In genomic region chr10:109769092-109769491, GRCm38 (mm10) we compare ENCODE assay signal across 27 mouse cellular contexts.
A peak's percentile ranks its signal among the peaks of the same experiment; 100 is the strongest.
DNase-seq lines count a peak whose midpoint lies in the region; ATAC-seq and TF ChIP-seq lines count a peak whose summit lies in the region.
"Had no signal": no experiment of that assay in that cellular context is flagged by ENCODE, and none has a peak within 500 bp of the region (broad histone marks: within the 10 kb centered on the region; RNA-seq: fewer than 3 reads in every experiment).

No protein-coding gene starts in this region.

- H3K9ac ChIP-seq in liver, embryonic 12.5 days = no peak overlapping the region
- H3K9ac ChIP-seq: embryonic facial prominence, embryonic 13.5 days; forebrain, embryonic 12.5 days; forebrain, embryonic 15.5 days; heart, embryonic 13.5 days; hindbrain, embryonic 14.5 days had no signal

- no peaks in the 10 kb centered on the region for H3K27me3 ChIP-seq in liver, embryonic 12.5 days (replicated peaks)
- H3K27me3 ChIP-seq: embryonic facial prominence, embryonic 13.5 days; forebrain, embryonic 12.5 days; forebrain, embryonic 15.5 days; heart, embryonic 13.5 days had no signal

- WGBS in liver, embryonic 12.5 days (ENCODE audit: insufficient replicate concordance) = 83% methylated on average over 8 of the region's 8 CpGs

- intact Hi-C loops in left cerebral cortex, adult 2 months (cut with DNase I) = no loop called here

- H3K36me3 ChIP-seq in liver, embryonic 12.5 days = no peaks in the 10 kb centered on the region
- H3K36me3 ChIP-seq: embryonic facial prominence, embryonic 10.5 days; embryonic facial prominence, embryonic 13.5 days; forebrain, embryonic 12.5 days; forebrain, embryonic 15.5 days; heart, embryonic 10.5 days; heart, embryonic 13.5 days had no signal

- no peaks in the 10 kb centered on the region for H3K4me1 ChIP-seq in liver, embryonic 12.5 days
- H3K4me1 ChIP-seq: embryonic facial prominence, embryonic 10.5 days; embryonic facial prominence, embryonic 13.5 days; forebrain, embryonic 12.5 days; forebrain, embryonic 15.5 days; heart, embryonic 10.5 days; heart, embryonic 13.5 days had no signal

- H3K9me3 ChIP-seq in liver, embryonic 12.5 days (replicated peaks) = no peaks in the 10 kb centered on the region
- H3K9me3 ChIP-seq: embryonic facial prominence, embryonic 10.5 days; embryonic facial prominence, embryonic 13.5 days; forebrain, embryonic 12.5 days; forebrain, embryonic 15.5 days; heart, embryonic 10.5 days; heart, embryonic 13.5 days had no signal

- DNase-seq in left cerebral cortex, adult 2 months (ENCODE audit: extremely low spot score in 1 of 2, low spot score in 2 of 2) = no peak
- DNase-seq in left cerebral cortex, adult 8-10 months (ENCODE audit: low spot score in 2 of 2) = no peak
- DNase-seq in right cerebral cortex, postnatal 10 days (ENCODE audit: low spot score in 2 of 2) = peak; percentile 47 to 57
- DNase-seq in right cerebral cortex, adult 2 months (ENCODE audit: low spot score in 2 of 2) = no peak
- DNase-seq in right cerebral cortex, postnatal 4 days = peak; percentile 7
- DNase-seq: adrenal gland, adult 2 months; adrenal gland, postnatal 14 days; cerebellum, adult 11-12 months; cerebellum, adult 8-10 months; cerebellum, postnatal 10 days; cerebellum, postnatal 36 days; embryo, embryonic 11 days; gastrocnemius, postnatal 36 days; heart, adult 2 months; heart, postnatal 14 days; heart, postnatal 4 days had no signal

- ATAC-seq in liver, embryonic 12.5 days = no peak
- ATAC-seq: CD4-positive, CD25-positive, alpha-beta regulatory T cell, adult 4 months; forebrain, embryonic 15.5 days; hindbrain, postnatal 0 days had no signal

- H3K4me3 ChIP-seq in left cerebral cortex, adult 2 months = no peak overlapping the region
- H3K4me3 ChIP-seq in liver, embryonic 12.5 days = no peak overlapping the region
- H3K4me3 ChIP-seq: embryonic facial prominence, embryonic 10.5 days; embryonic facial prominence, embryonic 13.5 days; erythroblast, embryonic 14.5 days; forebrain, embryonic 12.5 days; forebrain, embryonic 15.5 days; heart, adult 2 months; heart, embryonic 10.5 days; heart, embryonic 13.5 days had no signal

- TF ChIP-seq CTCF in left cerebral cortex, adult 2 months (IDR thresholded peaks at IDR 0.05) = no peak

- peak overlapping the region; percentile 28; the same call in 1 of the 2 replicates for H3K27ac ChIP-seq in left cerebral cortex, adult 2 months
- H3K27ac ChIP-seq in liver, embryonic 12.5 days = no peak overlapping the region
- H3K27ac ChIP-seq: embryonic facial prominence, embryonic 10.5 days; embryonic facial prominence, embryonic 13.5 days; forebrain, embryonic 12.5 days; forebrain, embryonic 15.5 days; heart, adult 2 months; heart, embryonic 10.5 days; heart, embryonic 13.5 days; hindbrain, embryonic 14.5 days; hindbrain, postnatal 0 days had no signal

- H3K4me2 ChIP-seq in liver, embryonic 12.5 days = no peak overlapping the region
- H3K4me2 ChIP-seq: embryonic facial prominence, embryonic 13.5 days; forebrain, embryonic 12.5 days; forebrain, embryonic 15.5 days; heart, embryonic 13.5 days; hindbrain, embryonic 14.5 days had no signal

Comparison
In these comparisons a context has a peak if more than half of its experiments do, and no peak if none do; other contexts are left out.
1. DNase-seq: peak in right cerebral cortex, postnatal 10 days (2 of 2) and right cerebral cortex, postnatal 4 days (single experiment); none in left cerebral cortex, adult 2 months (0 of 2), left cerebral cortex, adult 8-10 months (0 of 2) and right cerebral cortex, adult 2 months (0 of 2).